16 mouse cellular contexts compared by ENCODE assay signal in genomic region chr1:93581545-93581944, GRCm38 (mm10).
"Had no signal": no experiment of that assay in that cellular context is flagged by ENCODE, and none has a peak within 500 bp of the region (broad histone marks: within the 10 kb centered on the region; RNA-seq: fewer than 3 reads in every experiment).

No protein-coding gene starts in this region.

- H3K27me3 ChIP-seq: neural tube, embryonic 13.5 days; neural tube, embryonic 15.5 days; stomach, embryonic 15.5 days had no signal

- H3K9ac ChIP-seq: neural tube, embryonic 13.5 days; neural tube, embryonic 15.5 days; stomach, embryonic 15.5 days had no signal

- H3K4me2 ChIP-seq: neural tube, embryonic 13.5 days; neural tube, embryonic 15.5 days; stomach, embryonic 15.5 days had no signal

- H3K36me3 ChIP-seq: stomach, embryonic 15.5 days had no signal

- H3K9me3 ChIP-seq: neural tube, embryonic 13.5 days; neural tube, embryonic 15.5 days; stomach, embryonic 15.5 days had no signal

- DNase-seq: retina, postnatal 1 day; right cerebral cortex, adult 18-20 months; right cerebral cortex, postnatal 14 days; right cerebral cortex, postnatal 25 days; right cerebral cortex, postnatal 4 days; spleen, adult 18-20 months; thymus, adult 18-20 months; thymus, adult 2 months; thymus, postnatal 14 days; thymus, postnatal 25 days; thymus, postnatal 36 days; thymus, postnatal 4 days had no signal

- H3K27ac ChIP-seq: neural tube, embryonic 13.5 days; neural tube, embryonic 15.5 days; stomach, embryonic 15.5 days; stomach, postnatal 0 days had no signal

- H3K4me3 ChIP-seq: neural tube, embryonic 13.5 days; neural tube, embryonic 15.5 days; stomach, embryonic 15.5 days had no signal

- H3K4me1 ChIP-seq: neural tube, embryonic 13.5 days; neural tube, embryonic 15.5 days; stomach, embryonic 15.5 days had no signal
